Mouse (Mus musculus) forebrain, embryonic 11.5 days (tissue): ENCODE measurements around the gene Phactr3. TPM values are rescaled to one million over a fixed set of nuclear protein-coding genes. Genes with fewer than 3 reads are reported as not detected.

Source experiments
- ATAC-seq: fragments of 200-750 bp; cut with Nextera tagmentation; replicated peaks from 2 replicates; pipeline ENCODE4 v1.8.0; 2017; ENCODE audit warnings: moderate TSS enrichment; ENCODE audit not compliant: low FRiP score
- DNase-seq: peaks from one replicate; pipeline ENCODE4 v3.0.0-alpha.2; 2017; ENCODE audit warnings: low spot score
- H3K27ac ChIP-seq: fragments of 300-500 bp; sonication (generic); 2 replicates; pipeline ENCODE4 v1.5.1; 2014; ENCODE audit warnings: low read depth, low read length
- H3K27me3 ChIP-seq: fragments of 300-500 bp; sonication (generic); 2 replicates; pipeline ENCODE4 v1.6.1; 2014; ENCODE audit warnings: mild to moderate bottlenecking, low read length, mixed read lengths; ENCODE audit not compliant: control insufficient read depth, insufficient read depth
- H3K36me3 ChIP-seq: fragments of 300-500 bp; sonication (generic); 2 replicates; pipeline ENCODE4 v1.6.1; 2014; ENCODE audit warnings: mild to moderate bottlenecking, low read length, moderate library complexity, mixed read lengths; ENCODE audit not compliant: control insufficient read depth, insufficient read depth
- H3K4me1 ChIP-seq: fragments of 300-500 bp; sonication (generic); replicated peaks from 2 replicates; pipeline ENCODE4 v1.6.1; 2014; ENCODE audit warnings: low read length, mixed read lengths; ENCODE audit not compliant: control insufficient read depth, insufficient read depth
- H3K4me2 ChIP-seq: fragments of 300-500 bp; sonication (generic); 2 replicates; pipeline ENCODE4 v1.6.1; 2014; ENCODE audit warnings: low read depth, mild to moderate bottlenecking, low read length, moderate library complexity, mixed read lengths; ENCODE audit not compliant: severe bottlenecking
- H3K4me3 ChIP-seq: fragments of 300-500 bp; sonication (generic); 2 replicates; pipeline ENCODE4 v1.5.1; 2014; ENCODE audit warnings: low read depth, low read length
- H3K9ac ChIP-seq: fragments of 300-500 bp; sonication (generic); 2 replicates; pipeline ENCODE4 v1.6.1; 2014; ENCODE audit warnings: low read length
- H3K9me3 ChIP-seq: fragments of 300-500 bp; sonication (generic); 2 replicates; pipeline ENCODE4 v1.6.1; 2016; ENCODE audit warnings: low read length, mixed read lengths; ENCODE audit not compliant: control insufficient read depth
- WGBS: fragments of 180-500 bp; shearing (Covaris S2); extraction: QIAGEN DNeasy Blood & Tissue Kit; methylation state at CpG from one replicate; pipeline ENCODE4 v1.1.7; 2014; 5-methylcytosine and 5-hydroxymethylcytosine counted together
- polyA plus RNA-seq: library from polyadenylated mRNA; unstranded; fragments of >200 nt; fragmentation: Nextera tagmentation; extraction: Ambion mirVana; gene quantifications from 2 replicates; pipeline ENCODE4 v1.2.1, GENCODE M21; 2014

Gene Phactr3
- polyA plus RNA-seq, 1 experiment from 2014 or later = 13.5 TPM

GRCm38 (mm10) chr2:178158936-178159335, 40.2 kb downstream of the Phactr3 start:
- H3K27me3 ChIP-seq = no peaks in the 10 kb centered on the region
- no peak overlapping the region for H3K27ac ChIP-seq
- no peak for ATAC-seq
- no peak overlapping the region for H3K4me2 ChIP-seq
- H3K36me3 ChIP-seq = no peaks in the 10 kb centered on the region
- H3K9ac ChIP-seq = no peak overlapping the region
- no peaks in the 10 kb centered on the region; the same call in 1 of the 2 replicates for H3K4me1 ChIP-seq
- H3K9me3 ChIP-seq = no peaks in the 10 kb centered on the region
- no peak for DNase-seq
- WGBS = 90% methylated on average over 12 of the region's 12 CpGs
- no peak overlapping the region for H3K4me3 ChIP-seq

- Histone ChIP-seq H3K27me3 (no peaks in the 10 kb centered on the region), H3K9ac (no peak overlapping the region), H3K9me3 (no peaks in the 10 kb centered on the region), H3K4me1 (no peaks in the 10 kb centered on the region), H3K4me2 (no peak overlapping the region), H3K4me3 (no peak overlapping the region), H3K27ac (no peak overlapping the region), H3K36me3 (no peaks in the 10 kb centered on the region)
- no peak for ATAC-seq
- no peak for DNase-seq
- WGBS = 92% methylated on average over 1 of the region's 1 CpGs
These were observed 45.2 kb downstream of the Phactr3 start for GRCm38 (mm10) chr2:178163981-178164380.

GRCm38 (mm10) chr2:178165943-178166342, 47.2 kb downstream of the Phactr3 start:
- no peaks in the 10 kb centered on the region for H3K9me3 ChIP-seq
- no peak overlapping the region for H3K27ac ChIP-seq
- 83% methylated on average over 10 of the region's 10 CpGs for WGBS
- no peak overlapping the region for H3K4me2 ChIP-seq
- no peak overlapping the region for H3K4me3 ChIP-seq
- DNase-seq = no peak
- H3K9ac ChIP-seq = no peak overlapping the region
- no peak for ATAC-seq
- H3K27me3 ChIP-seq = no peaks in the 10 kb centered on the region
- H3K4me1 ChIP-seq = no peaks in the 10 kb centered on the region
- H3K36me3 ChIP-seq = no peaks in the 10 kb centered on the region

- H3K4me3 ChIP-seq = no peak overlapping the region
These were observed 51.2 kb downstream of the Phactr3 start for GRCm38 (mm10) chr2:178169983-178170382.

GRCm38 (mm10) chr2:178173951-178174350, 55.2 kb downstream of the Phactr3 start:
- no peaks in the 10 kb centered on the region for H3K27me3 ChIP-seq
- H3K9me3 ChIP-seq = no peaks in the 10 kb centered on the region
- no peak for DNase-seq
- no peaks in the 10 kb centered on the region for H3K36me3 ChIP-seq
- no peak overlapping the region for H3K4me3 ChIP-seq
- H3K4me1 ChIP-seq = 0 out of 2 replicates have a peak, but pooled peaks cover 1% of the 10 kb centered on the region
- H3K4me2 ChIP-seq = no peak overlapping the region
- no peak overlapping the region for H3K27ac ChIP-seq
- H3K9ac ChIP-seq = no peak overlapping the region
- ATAC-seq = no peak
- WGBS = 24% methylated on average over 2 of the region's 2 CpGs

More at GRCm38 (mm10) chr2:178169983-178170382, 51.2 kb downstream of the Phactr3 start:
- no peak overlapping the region for H3K4me2 ChIP-seq
- H3K9me3 ChIP-seq = no peaks in the 10 kb centered on the region
- H3K9ac ChIP-seq = no peak overlapping the region
- ATAC-seq (no peak), DNase-seq (no peak)
- whole genome bisulfite sequencing = 52% methylated on average over 8 of the region's 8 CpGs
- H3K36me3 ChIP-seq = no peaks in the 10 kb centered on the region
- no peak overlapping the region for H3K27ac ChIP-seq
- H3K4me1 ChIP-seq = no peaks in the 10 kb centered on the region
- H3K27me3 ChIP-seq = no peaks in the 10 kb centered on the region

- WGBS = 26% methylated on average over 16 of the region's 16 CpGs
- Histone ChIP-seq H3K4me2 (peak overlapping the region; percentile 24; the same call in 1 of the 2 replicates), H3K36me3 (no peaks in the 10 kb centered on the region), H3K9me3 (no peaks in the 10 kb centered on the region), H3K4me3 (no peak overlapping the region), H3K27ac (no peak overlapping the region), H3K9ac (peak overlapping the region; percentile 32), H3K27me3 (no peaks in the 10 kb centered on the region), H3K4me1 (0 out of 2 replicates have a peak, but pooled peaks cover 1% of the 10 kb centered on the region)
- ATAC-seq (peak; percentile 77), DNase-seq (peak; percentile 76)
These were observed 56.6 kb downstream of the Phactr3 start for GRCm38 (mm10) chr2:178175286-178175931.

GRCm38 (mm10) chr2:178184251-178184650, 65.5 kb downstream of the Phactr3 start:
- 82% methylated on average over 5 of the region's 5 CpGs for WGBS
- H3K27ac ChIP-seq = no peak overlapping the region

GRCm38 (mm10) chr2:178184862-178185261, 66.1 kb downstream of the Phactr3 start:
- DNase-seq (no peak), ATAC-seq (peak; percentile 37; the same call in 1 of the 2 replicates)
- H3K9me3 ChIP-seq = no peaks in the 10 kb centered on the region
- 57% methylated on average over 6 of the region's 6 CpGs for WGBS
- no peaks in the 10 kb centered on the region for H3K27me3 ChIP-seq
- no peak overlapping the region for H3K9ac ChIP-seq
- no peak overlapping the region for H3K4me2 ChIP-seq
- no peak overlapping the region for H3K4me3 ChIP-seq
- no peaks in the 10 kb centered on the region for H3K4me1 ChIP-seq
- H3K27ac ChIP-seq = no peak overlapping the region
- no peaks in the 10 kb centered on the region for H3K36me3 ChIP-seq

More at GRCm38 (mm10) chr2:178184251-178184650, 65.5 kb downstream of the Phactr3 start:
- Histone ChIP-seq H3K4me2 (no peak overlapping the region), H3K4me3 (no peak overlapping the region), H3K27me3 (no peaks in the 10 kb centered on the region), H3K36me3 (no peaks in the 10 kb centered on the region), H3K4me1 (no peaks in the 10 kb centered on the region), H3K9ac (no peak overlapping the region), H3K9me3 (no peaks in the 10 kb centered on the region)
- DNase-seq (no peak), ATAC-seq (no peak)

GRCm38 (mm10) chr2:178188988-178189387, 70.2 kb downstream of the Phactr3 start:
- Histone ChIP-seq H3K4me2 (no peak overlapping the region), H3K4me1 (no peaks in the 10 kb centered on the region), H3K36me3 (no peaks in the 10 kb centered on the region), H3K4me3 (no peak overlapping the region), H3K27me3 (no peaks in the 10 kb centered on the region), H3K27ac (no peak overlapping the region), H3K9ac (no peak overlapping the region), H3K9me3 (no peaks in the 10 kb centered on the region)
- ATAC-seq (no peak), DNase-seq (no peak)
- WGBS = 41% methylated on average over 2 of the region's 2 CpGs
